Comparison of ENCODE assay signal across 17 mouse cellular contexts in genomic region chr3:104800681-104801080, GRCm38 (mm10). TPM values are rescaled to one million over a fixed set of nuclear protein-coding genes. Genes with fewer than 3 reads are reported as not detected.
"Had no signal": no experiment of that assay in that cellular context is flagged by ENCODE, and none has a peak within 500 bp of the region (broad histone marks: within the 10 kb centered on the region; RNA-seq: fewer than 3 reads in every experiment).

No protein-coding gene starts in this region.

- DNase-seq: left cerebral cortex, postnatal 4 days; liver; liver, embryonic 13.5 days; liver, postnatal 0 days; lung, adult 18-20 months; lung, adult 2 months; lung, embryonic 14.5 days; lung, postnatal 10 days; lung, postnatal 14 days; lung, postnatal 36 days; lung, postnatal 4 days; midbrain, embryonic 14.5 days had no signal

RNA-seq across cellular contexts. Expression of gene Rhoc, which starts 12.5 kb away (rescaled TPM):
- total RNA-seq: megakaryocyte-erythroid progenitor cell, adult 5-6 weeks had no signal

RNA-seq across cellular contexts. Expression of gene Fam19a3, which starts 19.0 kb away (rescaled TPM):
- total RNA-seq: left cerebral cortex, postnatal 10 days; left cerebral cortex, postnatal 14 days; megakaryocyte progenitor cell, adult 5-6 weeks; megakaryocyte, adult 5-6 weeks; megakaryocyte-erythroid progenitor cell, adult 5-6 weeks had no signal

RNA-seq across cellular contexts. Expression of gene Ppm1j, which starts 19.8 kb away (rescaled TPM):
- total RNA-seq: megakaryocyte progenitor cell, adult 5-6 weeks; megakaryocyte-erythroid progenitor cell, adult 5-6 weeks had no signal
